ENCODE assay signal across 10 mouse cellular contexts in the genomic region with DNA sequence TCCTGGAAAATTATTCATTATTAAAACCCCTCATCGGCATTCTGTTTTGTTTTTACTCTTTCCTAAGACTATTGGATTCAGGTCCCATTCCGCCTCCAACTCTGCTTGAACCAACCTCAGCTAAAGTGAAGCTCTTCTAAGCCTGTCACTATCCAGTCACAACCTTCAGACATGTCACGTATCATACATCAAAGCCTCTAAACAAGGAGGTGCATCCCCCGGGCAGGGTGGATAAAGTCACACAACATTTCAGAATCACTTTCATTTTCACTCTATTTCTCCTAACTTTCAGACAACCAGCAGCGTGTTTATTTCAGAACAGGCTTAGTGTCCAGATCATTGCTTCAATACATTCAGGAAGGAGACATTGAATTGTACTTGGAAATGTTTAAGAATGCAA.
"Had no signal": no experiment of that assay in that cellular context is flagged by ENCODE, and none has a peak within 500 bp of the region (broad histone marks: within the 10 kb centered on the region; RNA-seq: fewer than 3 reads in every experiment).

No protein-coding gene starts in this region.

- DNase-seq: kidney, adult 8-10 months; kidney, postnatal 25 days; layer of hippocampus, adult 9-11 months; liver; lung, adult 18-20 months; retina, postnatal 1 day; thymus, adult 18-20 months; thymus, postnatal 36 days had no signal

- ATAC-seq: liver, embryonic 12.5 days; midbrain, embryonic 15.5 days had no signal
